Comparison of ENCODE assay signal across 9 mouse cellular contexts in genomic region chr7:142580121-142580879, GRCm38 (mm10). TPM values are rescaled to one million over a fixed set of nuclear protein-coding genes. Genes with fewer than 3 reads are reported as not detected.
DNase-seq lines count a peak whose midpoint lies in the region; ATAC-seq lines count a peak whose summit lies in the region.
"Had no signal": no experiment of that assay in that cellular context is flagged by ENCODE, and none has a peak within 500 bp of the region (broad histone marks: within the 10 kb centered on the region; RNA-seq: fewer than 3 reads in every experiment).

No protein-coding gene starts in this region.

- ATAC-seq in common myeloid progenitor, adult 5-6 weeks (replicated peaks; ENCODE audit: low read depth, poor library complexity, severe bottlenecking) = peak; percentile 68
- ATAC-seq in limb, embryonic 11.5 days (ENCODE audit: insufficient number of reproducible peaks, low FRiP score, low TSS enrichment, low read depth) = peak; percentile 14; the same call in 1 of the 2 replicates
- peak; percentile 70 for ATAC-seq in midbrain, embryonic 11.5 days (ENCODE audit: low FRiP score)

- no peaks in the 10 kb centered on the region for H3K36me3 ChIP-seq in limb, embryonic 11.5 days (ENCODE audit: control insufficient read depth, insufficient read depth, low read length)
- no peaks in the 10 kb centered on the region for H3K36me3 ChIP-seq in midbrain, embryonic 11.5 days (ENCODE audit: control insufficient read depth, insufficient read depth, low read length)
- H3K36me3 ChIP-seq in splenic B cell, adult 2 months (ENCODE audit: control insufficient read depth, insufficient read depth, low read length, poor library complexity, severe bottlenecking) = no peaks in the 10 kb centered on the region
- H3K36me3 ChIP-seq: G1E had no signal

- H3K4me3 ChIP-seq in limb, embryonic 11.5 days (ENCODE audit: low read depth, low read length) = peak overlapping the region; percentile 18; the same call in 1 of the 2 replicates
- H3K4me3 ChIP-seq in midbrain, embryonic 11.5 days (ENCODE audit: low read depth, low read length) = peak overlapping the region; percentile 25

- 42% methylated on average over 26 of the region's 26 CpGs for WGBS in limb, embryonic 11.5 days
- WGBS in midbrain, embryonic 11.5 days = 41% methylated on average over 26 of the region's 26 CpGs

- no peaks in the 10 kb centered on the region for H3K27me3 ChIP-seq in limb, embryonic 11.5 days (ENCODE audit: control insufficient read depth, insufficient read depth, low read length)
- H3K27me3 ChIP-seq in midbrain, embryonic 11.5 days (ENCODE audit: control insufficient read depth, insufficient read depth, low read length) = peaks cover 4% of the 10 kb centered on the region; the same call in 1 of the 2 replicates
- H3K27me3 ChIP-seq in splenic B cell, adult 2 months (ENCODE audit: control insufficient read depth, insufficient read depth, low read length, poor library complexity, severe bottlenecking) = no peaks in the 10 kb centered on the region

- H3K4me2 ChIP-seq in limb, embryonic 11.5 days (ENCODE audit: low read depth, severe bottlenecking) = peak overlapping the region; percentile 39
- peak overlapping the region; percentile 62 for H3K4me2 ChIP-seq in midbrain, embryonic 11.5 days

- peak; percentile 59 for DNase-seq in gastrocnemius, adult 18-20 months (ENCODE audit: low spot score)
- DNase-seq in gastrocnemius, postnatal 25 days = no peak
- DNase-seq in heart, adult 18-20 months = peak; percentile 37 to 74
- peak; percentile 59 for DNase-seq in kidney, adult 18-20 months
- DNase-seq in limb, embryonic 11.5 days (ENCODE audit: low spot score) = peak; percentile 79
- DNase-seq in midbrain, embryonic 11.5 days (ENCODE audit: low spot score, missing footprints) = peak; percentile 95
- DNase-seq in splenic B cell, adult 2 months (ENCODE audit: low read depth, low spot score) = peak; percentile 66

- 0 out of 2 replicates have a peak, but pooled peaks cover 4% of the 10 kb centered on the region for H3K4me1 ChIP-seq in limb, embryonic 11.5 days (ENCODE audit: control insufficient read depth, insufficient read depth, low read length)
- peaks cover 3% of the 10 kb centered on the region; the same call in 1 of the 2 replicates for H3K4me1 ChIP-seq in midbrain, embryonic 11.5 days (ENCODE audit: control insufficient read depth, insufficient read depth, low read length)

- H3K9me3 ChIP-seq in limb, embryonic 11.5 days (ENCODE audit: control insufficient read depth, low read length) = peaks cover 2% of the 10 kb centered on the region; the same call in 1 of the 2 replicates
- peaks cover 10% of the 10 kb centered on the region; the same call in 1 of the 2 replicates for H3K9me3 ChIP-seq in midbrain, embryonic 11.5 days (ENCODE audit: control insufficient read depth, low read length)

- no peak overlapping the region for H3K27ac ChIP-seq in limb, embryonic 11.5 days (replicated peaks; ENCODE audit: low read depth, low read length)
- no peak overlapping the region for H3K27ac ChIP-seq in midbrain, embryonic 11.5 days (ENCODE audit: low read depth, low read length)

- H3K9ac ChIP-seq in limb, embryonic 11.5 days (ENCODE audit: low read length) = no peak overlapping the region; the same call in 1 of the 2 replicates
- H3K9ac ChIP-seq in midbrain, embryonic 11.5 days (ENCODE audit: low read length) = 0 out of 2 replicates have a peak overlapping the region, but pooled peaks have one; percentile 6

RNA-seq across cellular contexts. Expression of gene Mrpl23, which starts 47.8 kb away (rescaled TPM):
- 1 to 10 TPM; 1.7 to 1.9 TPM for total RNA-seq in gastrocnemius, adult 18-20 months (2021)
- 10 to 100 TPM in 1 of 2 experiments, 1 to 10 TPM in 1; 8.6 to 18.3 TPM for total RNA-seq in gastrocnemius, postnatal 25 days (2021)
- 20.5 and 55.4 TPM in 2 replicates for total RNA-seq in common myeloid progenitor, adult 5-6 weeks (2017)
- 10 to 100 TPM; 12.2 to 29.0 TPM for total RNA-seq in heart, adult 18-20 months (2021)
- 17.8 and 19.7 TPM in 2 replicates for polyA plus RNA-seq in limb, embryonic 11.5 days (2014; fragmentation: Nextera tagmentation; extraction: Ambion mirVana)
- polyA plus RNA-seq in midbrain, embryonic 11.5 days (2014; fragmentation: Nextera tagmentation; extraction: Ambion mirVana) = 13.9 and 16.6 TPM in 2 replicates

Comparison
In these comparisons a context has a peak if more than half of its experiments do, and no peak if none do; other contexts are left out.
1. ATAC-seq: peak in every context shown above with its lines; median percentile 70 in midbrain, embryonic 11.5 days; 68 in common myeloid progenitor, adult 5-6 weeks; 14 in limb, embryonic 11.5 days.